ENCODE assay signal across 18 mouse cellular contexts in the genomic region with DNA sequence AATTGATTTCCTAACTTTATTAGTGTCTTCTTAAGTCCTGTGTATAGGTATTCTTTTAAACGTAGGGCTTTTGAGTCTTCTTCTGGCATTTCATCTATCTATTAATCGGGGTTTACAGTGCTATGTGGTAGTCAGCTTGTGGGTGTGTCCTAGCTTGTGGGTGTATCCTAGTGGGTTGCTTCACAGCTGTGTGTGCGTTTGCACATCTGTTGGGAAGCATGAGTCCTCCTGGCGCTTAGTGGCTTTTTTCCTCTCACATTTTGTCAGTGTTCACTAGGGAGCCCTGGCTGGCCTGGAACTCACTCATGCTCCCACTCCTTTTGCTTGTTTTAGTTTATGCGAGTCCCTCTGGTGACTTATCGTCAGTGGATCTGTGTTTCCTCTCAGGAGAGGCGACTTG. TPM values are rescaled to one million over a fixed set of nuclear protein-coding genes. Genes with fewer than 3 reads are reported as not detected.
DNase-seq lines count a peak whose midpoint lies in the region; ATAC-seq and TF ChIP-seq lines count a peak whose summit lies in the region.
"Had no signal": no experiment of that assay in that cellular context is flagged by ENCODE, and none has a peak within 500 bp of the region (broad histone marks: within the 10 kb centered on the region; RNA-seq: fewer than 3 reads in every experiment).

No protein-coding gene starts in this region.

- H3K9me3 ChIP-seq in lung, embryonic 14.5 days (ENCODE audit: low read depth, low read length): no peaks in the 10 kb centered on the region
- no peaks in the 10 kb centered on the region for H3K9me3 ChIP-seq in liver, embryonic 11.5 days (ENCODE audit: control insufficient read depth, low read length)
- H3K9me3 ChIP-seq: forebrain, embryonic 13.5 days; heart, embryonic 12.5 days; limb, embryonic 15.5 days; midbrain, embryonic 12.5 days had no signal

- peak; percentile 74; the same call in 1 of the 2 replicates for ATAC-seq in lung, embryonic 14.5 days (ENCODE audit: insufficient read depth)
- peak; percentile 83 for ATAC-seq in erythroblast, adult 5-6 weeks (replicated peaks; ENCODE audit: low FRiP score, poor library complexity, severe bottlenecking)
- ATAC-seq in liver, embryonic 11.5 days (replicated peaks; ENCODE audit: low FRiP score): peak; percentile 57
- ATAC-seq: forebrain, embryonic 13.5 days had no signal

- no peak for TF ChIP-seq POLR2A in lung, adult 2 months (IDR thresholded peaks at IDR 0.05; ENCODE audit: borderline replicate concordance, extremely low read depth, low read depth, low read length)

- H3K27me3 ChIP-seq in lung, embryonic 14.5 days (ENCODE audit: insufficient read depth, low read length): no peaks in the 10 kb centered on the region
- H3K27me3 ChIP-seq in liver, embryonic 11.5 days (replicated peaks; ENCODE audit: control insufficient read depth, insufficient read depth, low read length): no peaks in the 10 kb centered on the region
- H3K27me3 ChIP-seq: forebrain, embryonic 13.5 days; heart, embryonic 12.5 days; limb, embryonic 15.5 days; midbrain, embryonic 12.5 days had no signal

- no peak overlapping the region for H3K9ac ChIP-seq in lung, embryonic 14.5 days
- no peak overlapping the region for H3K9ac ChIP-seq in liver, embryonic 11.5 days (ENCODE audit: low read depth, low read length)
- H3K9ac ChIP-seq: forebrain, embryonic 13.5 days; heart, embryonic 12.5 days; limb, embryonic 15.5 days; midbrain, embryonic 12.5 days had no signal

- DNase-seq in lung, embryonic 14.5 days: peak; percentile 23
- no peak for DNase-seq in lung, adult 2 months
- no peak for DNase-seq in liver, embryonic 11.5 days (ENCODE audit: low spot score)
- DNase-seq in skeletal muscle tissue, adult 2 months (ENCODE audit: low read depth, low spot score): peak; percentile 72
- DNase-seq in adipocyte (ENCODE audit: low spot score): no peak
- no peak for DNase-seq in thymus, postnatal 25 days
- no peak for DNase-seq in kidney, postnatal 25 days
- DNase-seq: cerebellum, postnatal 25 days; kidney, postnatal 10 days; layer of hippocampus, adult 9-11 months; right cerebral cortex, adult 18-20 months; thymus, adult 18-20 months had no signal

- no peak overlapping the region; the same call in 1 of the 2 replicates for H3K27ac ChIP-seq in lung, embryonic 14.5 days (ENCODE audit: low read depth)
- no peak overlapping the region for H3K27ac ChIP-seq in liver, embryonic 11.5 days (ENCODE audit: low read depth, low read length)
- H3K27ac ChIP-seq: forebrain, embryonic 13.5 days; midbrain, embryonic 12.5 days had no signal

- H3K4me2 ChIP-seq in lung, embryonic 14.5 days: no peak overlapping the region
- H3K4me2 ChIP-seq in liver, embryonic 11.5 days: peak overlapping the region; percentile 22; the same call in 1 of the 2 replicates
- H3K4me2 ChIP-seq: forebrain, embryonic 13.5 days; heart, embryonic 12.5 days; limb, embryonic 15.5 days; midbrain, embryonic 12.5 days had no signal

- 53% methylated on average over 7 of the region's 7 CpGs for WGBS in lung, embryonic 14.5 days
- WGBS in lung, adult 2 months: 69% methylated on average over 7 of the region's 7 CpGs
- 56% methylated on average over 7 of the region's 7 CpGs for WGBS in liver, embryonic 11.5 days

- H3K4me1 ChIP-seq in lung, embryonic 14.5 days (ENCODE audit: insufficient read depth): 0 out of 2 replicates have a peak, but pooled peaks cover 3% of the 10 kb centered on the region
- no peaks in the 10 kb centered on the region for H3K4me1 ChIP-seq in lung, adult 2 months (ENCODE audit: control insufficient read depth, insufficient read depth, low read length)
- H3K4me1 ChIP-seq in liver, embryonic 11.5 days (replicated peaks; ENCODE audit: control insufficient read depth, insufficient read depth, low read length): peaks cover 40% of the 10 kb centered on the region
- H3K4me1 ChIP-seq: forebrain, embryonic 13.5 days; midbrain, embryonic 12.5 days had no signal

- no peaks in the 10 kb centered on the region for H3K36me3 ChIP-seq in lung, embryonic 14.5 days (ENCODE audit: insufficient read depth)
- H3K36me3 ChIP-seq in liver, embryonic 11.5 days (ENCODE audit: control insufficient read depth, insufficient read depth, low read length): no peaks in the 10 kb centered on the region
- H3K36me3 ChIP-seq: heart, embryonic 12.5 days; limb, embryonic 15.5 days; midbrain, embryonic 12.5 days had no signal

- no peak for TF ChIP-seq CTCF in lung, embryonic 14.5 days (IDR thresholded peaks at IDR 0.05; ENCODE audit: low read depth)
- TF ChIP-seq CTCF in lung, adult 2 months (IDR thresholded peaks at IDR 0.05; ENCODE audit: insufficient read depth, low read length): no peak

- H3K4me3 ChIP-seq in lung, embryonic 14.5 days (ENCODE audit: low read depth, low read length): no peak overlapping the region
- H3K4me3 ChIP-seq in lung, adult 2 months (replicated peaks; ENCODE audit: extremely low read depth, low read depth, low read length): no peak overlapping the region
- no peak overlapping the region for H3K4me3 ChIP-seq in liver, embryonic 11.5 days (ENCODE audit: low read depth, low read length)
- H3K4me3 ChIP-seq: forebrain, embryonic 13.5 days; heart, embryonic 12.5 days; limb, embryonic 15.5 days; midbrain, embryonic 12.5 days; myocyte had no signal

RNA-seq across cellular contexts. Expression of gene Picalm, which starts 46.2 kb away (rescaled TPM):
- 53.6 and 59.9 TPM in 2 replicates for polyA plus RNA-seq in lung, embryonic 14.5 days (2014; fragmentation: Nextera tagmentation; extraction: Ambion mirVana)
- 52.4 and 74.5 TPM in 2 replicates for polyA plus RNA-seq in lung, adult 2 months (2012; rRNA removed)
- 800 and 869 TPM in 2 replicates for total RNA-seq in erythroblast, adult 5-6 weeks (2015; ENCODE audit: low replicate concordance)
- 1,037 and 1,102 TPM in 2 replicates for total RNA-seq in erythroblast, adult 5-6 weeks (2017; ENCODE audit: low replicate concordance)
- polyA plus RNA-seq in liver, embryonic 11.5 days (2014; fragmentation: Nextera tagmentation; extraction: Ambion mirVana): 62.6 and 65.9 TPM in 2 replicates

Comparison
In these comparisons a context has a peak if more than half of its experiments do, and no peak if none do; other contexts are left out.
1. DNase-seq: peak in lung, embryonic 14.5 days (single experiment) and skeletal muscle tissue, adult 2 months (single experiment); none in lung, adult 2 months (single experiment), liver, embryonic 11.5 days (single experiment), adipocyte (single experiment), thymus, postnatal 25 days (single experiment) and kidney, postnatal 25 days (0 of 2).
2. Peak in every context shown above with its lines, with median percentiles within 50 percentile points of each other: ATAC-seq.